Mouse (Mus musculus) midbrain, postnatal 0 days (tissue): Measurements from ENCODE around the gene Rasal1. TPM values are rescaled to one million over a fixed set of nuclear protein-coding genes. Genes with fewer than 3 reads are reported as not detected.

Source experiments
- ATAC-seq: fragments of 200-750 bp; cut with Nextera tagmentation; 2 replicates; pipeline ENCODE4 v1.8.0; 2017; ENCODE audit warnings: moderate number of reproducible peaks, mild to moderate bottlenecking, moderate TSS enrichment, moderate library complexity; ENCODE audit not compliant: low FRiP score
- DNase-seq: peaks from one replicate; pipeline ENCODE4 v3.0.0-alpha.2; 2015; ENCODE audit warnings: low spot score
- H3K27ac ChIP-seq: fragments of 300-500 bp; sonication (generic); 2 replicates; pipeline ENCODE4 v1.5.1; 2014; ENCODE audit warnings: low read depth, mild to moderate bottlenecking, low read length, mixed read lengths
- H3K27me3 ChIP-seq: fragments of 300-500 bp; sonication (generic); 2 replicates; pipeline ENCODE4 v1.6.1; 2014; ENCODE audit warnings: low read length, control low read depth, mixed read lengths; ENCODE audit not compliant: insufficient read depth
- H3K36me3 ChIP-seq: fragments of 300-500 bp; sonication (generic); 2 replicates; pipeline ENCODE4 v1.6.1; 2014; ENCODE audit warnings: low read length, control low read depth, mixed read lengths; ENCODE audit not compliant: insufficient read depth
- H3K4me1 ChIP-seq: fragments of 300-500 bp; sonication (generic); 2 replicates; pipeline ENCODE4 v1.6.1; 2014; ENCODE audit warnings: mild to moderate bottlenecking, control low read depth, antibody characterized with exemption, low read length, mixed read lengths; ENCODE audit not compliant: insufficient read depth
- H3K4me2 ChIP-seq: fragments of 300-500 bp; sonication (generic); 2 replicates; pipeline ENCODE4 v1.6.1; 2014; ENCODE audit warnings: low read depth, mild to moderate bottlenecking, low read length, mixed read lengths; ENCODE audit not compliant: poor library complexity, severe bottlenecking
- H3K4me3 ChIP-seq: fragments of 300-500 bp; sonication (generic); 2 replicates; pipeline ENCODE4 v1.5.1; 2014; ENCODE audit warnings: low read depth, mild to moderate bottlenecking, low read length, moderate library complexity
- H3K9ac ChIP-seq: fragments of 300-500 bp; sonication (generic); replicated peaks from 2 replicates; pipeline ENCODE4 v1.6.1; 2014; ENCODE audit warnings: mild to moderate bottlenecking, low read length, moderate library complexity, mixed read lengths; ENCODE audit not compliant: poor library complexity, severe bottlenecking
- H3K9me3 ChIP-seq: fragments of 300-500 bp; sonication (generic); 2 replicates; pipeline ENCODE4 v1.6.1; 2016; ENCODE audit warnings: low read length, control low read depth
- CTCF ChIP-seq: IDR thresholded peaks from 2 replicates; pipeline ENCODE4 v1.5.1; 2016; ENCODE audit warnings: antibody characterized with exemption, mild to moderate bottlenecking
- WGBS: fragments of 180-500 bp; shearing (Covaris S2); extraction: QIAGEN DNeasy Blood & Tissue Kit; methylation state at CpG from one replicate; pipeline ENCODE4 v1.1.7; 2014; 5-methylcytosine and 5-hydroxymethylcytosine counted together
- polyA plus RNA-seq: library from polyadenylated mRNA; unstranded; fragments of >200 nt; fragmentation: Nextera tagmentation; extraction: Ambion mirVana; gene quantifications from 2 replicates; pipeline ENCODE4 v1.2.1, GENCODE M21; 2015
- total RNA-seq: library from RNA; depleted of rRNA; stranded (reverse); fragments of >200 nt; gene quantifications from 2 replicates; pipeline ENCODE4 v1.2.3, GENCODE M21; 2014; rRNA removed

Gene Rasal1
- 18.1 and 24.7 TPM in 2 replicates for total RNA-seq
- polyA plus RNA-seq = 8.2 and 9.9 TPM in 2 replicates

- Histone ChIP-seq H3K27me3 (peaks cover 14% of the 10 kb centered on the region; the same call in 1 of the 2 replicates), H3K27ac (no peak within 1 kb of the TSS), H3K4me2 (peak within 1 kb of the TSS; percentile 50), H3K9ac (peak within 1 kb of the TSS; percentile 39), H3K4me1 (peaks cover 6% of the 10 kb centered on the region; the same call in 1 of the 2 replicates), H3K36me3 (no peaks in the 10 kb centered on the region), H3K4me3 (peak within 1 kb of the TSS; percentile 35), H3K9me3 (no peaks in the 10 kb centered on the region)
- peak; percentile 70 for TF ChIP-seq CTCF
- peak; percentile 39; the same call in 1 of the 2 replicates for ATAC-seq
- WGBS = under 1% methylated on average over 44 of the region's 53 CpGs
- DNase-seq = peak; percentile 29
Observed at GRCm38 (mm10) chr5:120648569-120649373, at the start of gene Rasal1. TSS of gene Rasal1 (plus strand) at chr5:120648812.

GRCm38 (mm10) chr5:120599625-120600024, 49.0 kb upstream of the Rasal1 start:
- DNase-seq = no peak
- ATAC-seq = no peak
- H3K36me3 ChIP-seq = no peaks in the 10 kb centered on the region
- TF ChIP-seq CTCF = no peak
- H3K4me3 ChIP-seq = no peak overlapping the region
- no peaks in the 10 kb centered on the region for H3K9me3 ChIP-seq
- no peaks in the 10 kb centered on the region for H3K27me3 ChIP-seq
- H3K27ac ChIP-seq = no peak overlapping the region
- H3K4me2 ChIP-seq = no peak overlapping the region
- no peak overlapping the region for H3K9ac ChIP-seq
- 93% methylated on average over 6 of the region's 6 CpGs for WGBS
- no peaks in the 10 kb centered on the region for H3K4me1 ChIP-seq

GRCm38 (mm10) chr5:120600946-120601668, 47.5 kb upstream of the Rasal1 start:
- Histone ChIP-seq H3K27ac (no peak overlapping the region), H3K4me3 (no peak overlapping the region), H3K9ac (no peak overlapping the region), H3K27me3 (no peaks in the 10 kb centered on the region), H3K4me2 (no peak overlapping the region), H3K9me3 (no peaks in the 10 kb centered on the region), H3K36me3 (no peaks in the 10 kb centered on the region), H3K4me1 (no peaks in the 10 kb centered on the region)
- no peak for DNase-seq
- ATAC-seq = no peak
- TF ChIP-seq CTCF = peak; percentile 64
- 61% methylated on average over 11 of the region's 11 CpGs for WGBS

- ATAC-seq = no peak
- Histone ChIP-seq H3K4me3 (no peak overlapping the region), H3K27ac (no peak overlapping the region), H3K4me2 (no peak overlapping the region), H3K27me3 (no peaks in the 10 kb centered on the region), H3K9ac (no peak overlapping the region), H3K36me3 (no peaks in the 10 kb centered on the region), H3K4me1 (no peaks in the 10 kb centered on the region), H3K9me3 (no peaks in the 10 kb centered on the region)
- 95% methylated on average over 12 of the region's 12 CpGs for WGBS
- no peak for TF ChIP-seq CTCF
- no peak for DNase-seq
Observed at GRCm38 (mm10) chr5:120602210-120602609, 46.4 kb upstream of the Rasal1 start.

GRCm38 (mm10) chr5:120603515-120603914, 45.1 kb upstream of the Rasal1 start:
- H3K27ac ChIP-seq = no peak overlapping the region
- H3K4me1 ChIP-seq = no peaks in the 10 kb centered on the region
- WGBS = 51% methylated on average over 7 of the region's 7 CpGs
- H3K36me3 ChIP-seq = 0 out of 2 replicates have a peak, but pooled peaks cover 3% of the 10 kb centered on the region
- H3K4me3 ChIP-seq = no peak overlapping the region
- H3K9me3 ChIP-seq = no peaks in the 10 kb centered on the region
- DNase-seq = no peak
- no peak for TF ChIP-seq CTCF
- no peak for ATAC-seq
- H3K4me2 ChIP-seq = no peak overlapping the region
- H3K27me3 ChIP-seq = no peaks in the 10 kb centered on the region
- no peak overlapping the region for H3K9ac ChIP-seq
